Mouse (Mus musculus) liver, adult (tissue): ENCODE results near the gene Ffar2.

ENCODE experiments used
- GATA4 ChIP-seq: IDR thresholded peaks from 2 replicates; pipeline ENCODE4 v1.6.1; 2014; ENCODE audit warnings: mild to moderate bottlenecking, low read length; ENCODE audit not compliant: insufficient replicate concordance

Ffar2 gene

DNA sequence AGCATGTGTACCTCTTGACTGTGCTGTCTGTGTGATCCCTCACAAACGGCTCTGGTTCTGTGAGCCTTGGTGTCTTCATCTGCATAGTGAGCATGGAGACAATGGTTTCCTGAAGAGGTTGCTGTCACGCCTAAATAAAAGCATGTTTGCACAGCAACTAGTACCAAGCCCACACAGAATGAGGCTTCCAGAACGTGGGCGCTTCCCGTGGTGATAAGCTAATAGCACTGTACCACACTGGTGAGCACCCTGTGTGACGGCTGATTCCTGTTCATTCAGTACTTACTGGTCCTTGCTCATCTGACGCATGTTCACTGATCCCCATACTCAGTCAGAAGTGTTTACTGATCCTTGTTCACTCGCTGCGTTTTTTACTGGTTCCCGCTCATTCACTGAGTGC is 33.4 kb downstream of the Ffar2 start:
- no peak for TF ChIP-seq GATA4

DNA sequence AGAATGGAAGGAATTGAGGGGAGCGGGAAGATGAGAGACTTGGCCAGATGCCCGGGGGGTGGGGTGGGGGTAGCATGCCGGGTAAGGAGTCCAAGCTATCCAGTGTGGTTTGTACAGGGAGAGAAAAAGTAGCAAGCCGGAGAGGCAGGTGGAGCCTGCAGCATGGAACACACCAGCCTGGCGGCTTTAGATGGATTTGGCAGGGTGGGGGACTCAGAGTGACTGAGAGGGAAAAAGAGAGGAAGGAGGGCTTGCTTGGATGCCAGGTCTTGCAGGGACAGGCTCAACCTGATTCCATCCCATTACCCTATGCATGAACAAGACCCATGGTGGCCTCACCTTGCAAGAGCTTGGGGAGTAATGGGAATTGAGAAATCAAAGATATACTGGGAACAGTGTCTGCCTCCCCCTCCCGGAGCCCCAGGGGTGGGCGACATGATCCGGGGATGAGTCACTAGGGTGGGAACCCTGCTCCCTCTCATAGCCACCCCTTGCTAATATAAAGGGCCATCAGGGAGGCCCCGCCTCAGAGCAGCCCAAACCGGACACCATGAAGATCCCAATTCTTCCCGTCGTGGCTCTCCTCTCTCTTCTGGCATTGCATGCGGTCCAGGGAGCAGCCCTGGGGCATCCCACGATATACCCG is 36.1 kb downstream of the Ffar2 start, which contains the start of gene Krtdap:
Krtdap (plus strand) TSS at position 520 of the 646 bp plus-strand sequence.
- no peak for TF ChIP-seq GATA4

DNA sequence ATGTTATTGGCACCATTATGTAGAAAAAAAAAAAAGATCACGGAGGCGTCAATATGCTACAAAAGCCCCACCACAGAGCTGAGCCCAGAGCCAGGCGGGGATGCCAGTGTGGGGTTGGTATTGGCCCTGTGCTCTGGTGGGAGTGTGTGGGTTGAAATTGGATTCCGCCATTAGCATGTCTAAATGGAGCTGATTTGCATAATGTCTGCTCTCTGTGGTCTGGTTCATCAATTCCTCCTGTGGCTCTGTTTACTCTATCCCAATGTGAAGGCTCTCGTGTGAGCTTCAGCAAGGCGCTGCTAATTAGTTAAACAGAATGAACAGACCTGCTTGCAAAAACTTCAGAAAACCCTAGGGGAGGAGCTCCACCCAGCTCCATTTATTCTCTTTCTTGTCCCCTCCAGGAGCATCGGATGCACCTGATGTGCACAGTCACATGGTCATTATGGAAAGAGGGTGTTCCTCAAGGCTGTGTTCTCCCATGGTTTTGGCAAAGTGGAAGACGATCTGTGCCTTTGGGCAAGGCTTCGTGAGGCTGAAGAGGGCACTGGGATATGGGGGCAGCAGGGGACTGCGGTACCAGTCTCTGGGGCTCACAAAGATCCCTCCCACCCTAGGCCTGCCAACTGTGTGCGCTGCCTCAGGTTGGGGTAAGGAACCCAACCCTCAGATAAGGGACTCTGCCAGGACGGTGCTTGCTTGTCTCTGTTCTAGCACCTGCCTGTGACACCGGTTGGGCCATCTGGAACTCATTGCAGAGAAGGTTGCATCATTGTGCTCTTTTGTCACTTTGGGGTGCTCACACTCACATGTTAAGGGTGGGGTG is 37.6 kb downstream of the Ffar2 start:
- TF ChIP-seq GATA4: no peak

DNA sequence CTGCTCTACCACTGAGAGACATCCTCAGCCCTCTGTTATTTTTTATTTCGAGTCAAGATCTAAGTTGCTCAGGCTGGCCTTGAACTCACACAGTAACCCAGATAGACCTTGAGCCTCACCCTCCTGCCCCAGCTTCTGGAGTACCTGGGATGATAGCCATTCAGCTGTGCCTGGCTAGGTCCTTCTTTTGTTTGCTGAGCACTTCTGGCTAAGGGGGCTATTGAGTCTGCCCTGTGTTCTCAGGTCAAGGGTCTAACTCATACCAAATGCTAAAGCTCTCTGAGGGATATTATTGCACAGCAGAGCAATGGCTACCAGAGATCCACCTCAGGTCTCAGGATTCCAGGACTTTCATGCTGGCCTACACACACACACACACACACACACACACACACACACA is 38.4 kb downstream of the Ffar2 start:
- no peak for TF ChIP-seq GATA4

DNA sequence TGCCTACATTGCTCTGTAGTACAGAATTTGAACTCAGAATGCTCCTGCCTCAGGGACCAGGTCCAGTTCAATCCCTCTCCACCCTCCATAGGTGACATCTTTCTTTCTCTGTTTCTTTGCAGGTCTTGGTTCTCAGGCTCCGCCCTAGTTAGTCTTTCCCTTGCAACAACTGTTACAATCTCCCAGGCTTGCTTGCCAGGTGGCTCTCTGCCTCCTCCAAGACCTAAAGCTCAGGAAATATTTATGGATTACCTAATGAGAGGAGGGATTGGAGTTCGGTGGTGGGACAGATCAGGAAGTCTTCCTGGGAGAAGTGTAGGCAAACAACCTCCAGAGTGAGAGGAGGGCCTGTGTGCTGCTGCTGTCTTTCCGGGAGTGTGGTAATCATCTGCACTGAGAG is 40.9 kb downstream of the Ffar2 start:
- no peak for TF ChIP-seq GATA4

DNA sequence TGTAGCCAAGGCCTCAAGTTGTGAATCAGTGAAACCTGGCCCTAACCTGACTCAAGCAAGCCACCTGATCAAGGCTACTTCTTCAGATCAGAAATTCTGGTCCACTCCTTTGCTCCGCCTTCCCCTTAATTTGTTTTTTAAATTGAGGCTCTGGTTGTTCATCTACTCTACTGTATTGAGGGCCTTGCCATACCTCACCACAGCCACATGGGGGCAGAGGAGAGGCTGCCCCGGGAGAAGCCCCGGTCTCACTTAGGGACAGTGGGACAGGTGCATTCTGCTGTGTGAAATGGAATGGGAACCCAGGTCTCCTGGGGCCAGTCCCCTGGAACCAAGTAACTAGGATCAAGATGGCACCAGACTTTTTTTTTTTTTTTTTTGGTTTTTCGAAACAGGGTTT is 41.8 kb downstream of the Ffar2 start:
- TF ChIP-seq GATA4: no peak

DNA sequence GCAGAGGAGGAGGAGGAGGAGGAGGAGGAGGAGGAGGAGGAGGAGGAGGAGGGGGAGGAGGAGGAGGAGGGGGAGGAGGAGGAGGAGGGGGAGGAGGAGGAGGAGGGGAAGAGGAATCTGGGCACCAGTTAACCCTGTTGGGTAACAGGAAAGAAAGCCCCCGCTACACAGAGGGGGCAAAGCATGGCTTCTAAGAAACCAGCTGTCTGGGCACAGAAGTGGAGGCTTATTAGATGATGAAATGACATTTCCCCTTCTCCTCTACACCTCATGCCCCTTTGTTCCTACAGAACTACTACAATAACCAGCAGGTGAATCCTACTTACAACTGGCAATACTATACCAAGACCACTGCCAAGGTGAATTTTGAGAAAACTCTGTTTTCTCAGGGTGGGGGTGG is 45.7 kb downstream of the Ffar2 start:
- TF ChIP-seq GATA4: no peak

DNA sequence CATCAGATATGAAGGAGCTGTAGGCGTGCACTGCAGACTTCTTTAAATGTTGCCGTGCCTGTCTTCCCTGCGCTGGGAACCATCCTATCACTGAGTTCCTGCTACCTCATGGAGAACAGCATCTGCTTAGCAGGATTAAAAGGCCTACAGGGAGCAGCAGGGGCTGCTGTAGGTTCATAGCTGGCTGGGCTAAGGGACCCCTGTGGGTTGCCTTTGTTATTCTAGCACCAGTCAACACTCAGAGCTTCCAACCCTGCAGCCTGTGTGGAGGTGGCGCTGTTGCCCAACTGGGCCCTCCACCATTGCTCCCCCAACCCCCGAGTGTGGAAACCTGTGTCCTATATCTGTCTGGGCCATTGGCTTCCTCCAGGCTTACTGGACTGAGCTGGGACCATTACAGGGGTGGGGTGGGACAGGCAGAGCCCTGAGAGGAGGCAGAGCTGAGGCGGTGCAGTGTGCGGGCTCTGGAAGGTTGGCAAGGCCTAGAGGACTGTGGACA is 46.4 kb downstream of the Ffar2 start:
- no peak for TF ChIP-seq GATA4

DNA sequence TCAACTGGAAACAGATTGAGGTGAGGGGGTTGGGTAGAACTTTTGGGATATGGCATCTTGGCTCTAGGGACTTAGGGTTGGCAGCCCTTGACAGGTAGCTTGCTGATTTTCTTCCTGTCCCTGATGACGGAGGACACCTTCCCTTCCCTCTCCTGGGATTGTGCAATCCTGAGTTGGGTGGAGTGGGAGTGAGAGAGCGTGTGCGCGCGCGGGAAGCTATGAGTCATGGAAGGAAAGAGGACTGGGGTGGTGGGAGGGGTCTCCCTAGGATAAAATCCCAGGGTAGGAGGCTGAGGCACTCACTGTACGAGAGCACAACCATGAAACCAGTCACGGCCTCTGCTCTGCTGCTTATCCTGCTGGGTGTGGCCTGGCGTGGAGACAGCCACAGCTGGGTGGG is 47.5 kb downstream of the Ffar2 start:
- TF ChIP-seq GATA4: no peak

DNA sequence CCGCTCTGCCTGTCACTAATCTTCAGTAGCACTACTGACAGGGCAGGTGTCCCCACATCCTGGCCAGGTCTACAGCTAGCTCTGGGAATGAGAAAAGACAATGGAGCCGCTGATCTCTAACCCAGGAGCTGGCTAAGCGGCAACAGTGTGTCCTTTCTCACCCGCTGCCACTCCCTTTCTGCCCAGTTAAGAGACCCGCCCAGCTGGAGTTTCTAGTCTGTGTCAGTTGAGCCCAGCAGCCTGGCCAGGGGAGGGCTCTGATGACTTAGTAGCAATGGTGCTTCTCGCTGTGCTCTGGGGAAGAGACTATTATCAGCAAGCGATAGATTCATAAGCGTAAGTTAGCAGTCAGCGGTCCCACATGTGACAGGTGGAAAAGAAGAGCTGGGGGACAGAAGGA is 54.3 kb downstream of the Ffar2 start:
- no peak for TF ChIP-seq GATA4
